Mouse (Mus musculus) 416B (cell line): ENCODE measurements at regions not wholly inside any gene's neighbourhood (a gene's known extent, or its start where the extent isn't known, plus 50 kb on each side); places are given as distances from the start of the nearest gene placed in this dataset.
"Not testable (repeated sequence)": the region's sequence is repeated elsewhere in the genome, so short reads cannot be mapped to it uniquely, and the experiment has no call there.

Experiments used
- DNase-seq: peaks from one replicate; pipeline ENCODE4 v3.0.0; 2011; ENCODE audit warnings: low read depth

DNA sequence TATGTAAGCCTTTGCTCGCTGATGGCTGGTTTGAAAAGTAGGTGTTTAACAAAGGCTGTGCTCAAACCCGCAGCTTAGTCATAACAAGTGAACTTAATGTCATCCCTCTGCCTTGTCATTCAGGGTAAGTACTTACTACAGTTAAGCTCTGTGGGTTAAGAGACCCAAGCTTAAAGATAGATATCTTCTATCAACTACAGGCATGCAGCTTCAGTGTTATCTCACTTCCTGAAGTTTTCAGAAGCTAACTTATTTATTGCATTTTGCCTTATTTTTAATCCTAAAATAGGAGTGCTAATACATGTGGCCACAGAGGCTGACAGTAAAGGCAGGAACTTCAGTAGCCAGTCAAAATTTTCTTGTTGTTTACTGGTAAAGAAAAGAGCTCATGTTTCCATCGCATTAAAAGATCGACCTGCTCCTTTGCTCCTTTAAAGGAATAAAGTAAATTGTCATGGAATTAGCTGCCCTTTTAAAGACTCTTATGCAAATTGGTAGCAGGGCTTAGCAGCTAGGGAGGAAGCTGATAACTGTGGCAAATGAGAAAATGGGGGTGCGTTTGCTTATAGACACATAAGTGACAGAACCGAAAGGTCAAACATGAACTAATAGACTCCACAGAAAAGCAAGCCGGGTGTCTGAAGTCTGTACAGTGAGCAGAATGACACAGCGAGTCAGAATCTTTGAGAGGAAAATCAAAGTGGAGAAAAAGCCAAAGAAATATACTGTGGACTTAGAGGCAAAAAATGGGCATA, 55.9 kb upstream of the Inpp4b start:
- peak; percentile 87 for DNase-seq

DNA sequence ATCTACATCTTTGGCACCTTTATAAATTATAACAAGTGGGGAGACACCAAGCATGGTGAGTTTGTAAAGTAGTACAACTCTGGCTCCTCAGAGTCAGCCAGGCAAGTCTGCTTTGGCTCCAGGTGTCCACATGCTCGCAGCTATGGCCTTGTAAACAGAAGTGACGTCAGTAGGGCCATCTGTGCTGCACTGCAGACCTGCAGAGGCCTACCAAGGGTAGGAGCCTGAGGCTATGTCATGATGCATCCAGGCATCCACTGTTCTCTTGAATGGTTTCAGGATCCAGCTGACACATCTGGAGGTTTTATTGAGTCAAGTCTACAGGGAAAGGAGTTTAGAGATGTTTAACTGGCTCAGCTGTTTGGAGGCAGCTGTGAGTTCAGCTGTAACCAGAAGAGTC, 82.3 kb upstream of the Inpp4b start:
- no peak for DNase-seq

GRCm38 (mm10) chr8:81223872-81224271, 118.5 kb upstream of the Inpp4b start:
- DNase-seq = no peak

DNA sequence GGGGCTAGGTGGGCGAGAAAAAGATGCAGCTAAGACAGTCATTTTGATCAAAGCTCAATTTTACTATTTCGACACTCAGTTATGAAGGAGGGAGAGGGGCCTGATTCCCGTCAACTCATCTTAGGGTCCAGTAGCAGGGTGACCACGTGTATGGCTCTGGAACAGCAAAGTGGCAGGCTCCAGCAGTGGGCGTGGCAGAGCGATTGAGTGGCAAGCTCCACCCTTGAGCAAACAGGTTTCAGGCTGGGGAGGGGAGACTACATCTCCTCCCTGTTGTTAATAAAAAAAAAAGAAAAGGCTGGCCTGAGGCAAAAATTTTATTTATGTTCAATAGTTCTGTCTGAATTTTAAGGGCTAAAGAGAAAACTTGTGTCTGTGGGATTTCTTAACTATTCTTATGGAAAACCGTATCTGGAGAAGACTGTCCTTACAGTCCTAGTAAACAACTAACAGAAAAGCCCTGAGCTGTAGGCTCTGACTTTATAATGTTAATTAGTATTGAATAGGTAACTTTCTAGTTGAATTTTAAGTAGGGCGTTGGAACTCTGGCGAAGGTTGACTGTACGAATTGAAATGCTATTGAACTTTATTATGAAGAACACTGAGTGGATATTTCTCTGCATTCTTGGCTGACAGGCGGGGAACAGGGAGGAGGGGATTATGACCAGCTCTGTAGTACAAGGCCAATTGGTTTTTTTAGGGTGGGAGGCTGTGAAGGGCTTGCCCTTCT, 155.1 kb upstream of the Inpp4b start:
- not testable (repeated sequence) for DNase-seq

DNA sequence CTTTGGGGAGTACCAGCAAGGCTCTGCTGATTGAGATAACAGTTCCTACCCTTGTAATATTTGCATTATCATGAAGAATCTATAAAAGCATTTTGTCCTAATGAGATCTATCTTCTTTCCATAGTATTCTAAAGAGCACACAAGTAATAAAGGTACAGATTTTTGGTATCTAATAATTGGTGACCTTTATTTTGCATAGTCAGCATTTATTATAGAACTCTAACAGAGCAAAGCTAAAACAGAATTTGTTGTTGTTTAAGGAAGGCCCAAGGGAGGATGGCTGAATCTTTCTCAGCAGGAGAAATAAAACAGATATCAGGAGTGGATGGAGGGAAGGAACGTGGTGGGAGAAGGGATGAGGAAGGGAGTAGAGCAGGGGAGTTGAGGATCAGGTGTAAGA, 160.8 kb upstream of the Usp38 start:
- no peak for DNase-seq

DNA sequence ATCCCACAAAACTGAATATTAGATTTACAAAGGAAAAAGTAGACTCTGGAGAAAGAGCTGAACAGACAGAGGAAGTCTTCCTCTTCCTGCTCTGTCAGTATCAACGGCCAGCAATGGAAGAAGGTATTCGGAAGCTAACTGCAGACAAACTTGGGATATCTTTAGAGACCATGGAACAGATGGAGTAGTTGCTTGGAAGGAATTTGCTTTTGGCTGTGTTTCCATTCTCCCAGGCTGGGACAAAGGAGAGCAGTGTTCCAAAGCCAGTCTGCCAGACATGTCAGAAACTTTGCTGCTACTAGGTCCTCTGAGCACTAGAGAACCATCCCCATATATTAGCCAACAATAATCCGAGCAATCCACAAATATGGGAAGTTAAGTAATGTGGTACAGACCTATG, 132.5 kb upstream of the Usp38 start:
- DNase-seq = no peak

DNA sequence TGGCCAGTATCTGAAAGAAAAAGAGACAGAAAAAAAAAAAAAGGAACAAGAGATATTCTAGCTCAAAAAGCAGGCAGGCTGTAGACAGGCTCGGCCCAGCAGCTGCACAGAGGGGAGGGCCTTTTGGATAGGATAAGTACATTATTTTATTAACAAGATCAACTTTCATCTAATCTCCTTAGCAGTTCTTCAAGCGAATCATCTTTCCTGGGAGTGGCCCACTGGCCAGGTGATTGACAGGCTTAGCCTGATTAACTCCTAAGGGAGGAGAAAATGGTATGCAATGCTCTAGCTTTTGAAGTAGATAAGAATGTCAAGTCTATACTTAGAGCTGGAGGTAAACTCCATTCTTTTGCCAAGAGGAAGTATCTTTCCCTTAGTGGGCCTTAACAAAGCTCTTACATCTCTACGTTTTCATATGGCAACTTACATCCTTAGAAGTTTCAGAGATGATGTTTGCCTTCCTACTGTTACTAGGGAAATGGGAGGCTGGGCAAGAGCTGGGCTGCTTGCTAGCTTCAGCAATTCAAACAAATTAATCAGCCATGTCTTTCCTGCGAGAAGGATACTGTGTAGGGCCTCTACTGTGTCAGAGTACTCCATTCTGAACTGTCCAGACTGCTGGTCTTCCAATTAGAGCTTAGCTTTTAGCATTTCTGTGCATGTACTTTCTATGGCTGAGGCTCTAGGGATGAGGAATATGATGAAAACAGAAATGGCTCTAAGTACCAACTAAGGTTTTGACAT, 92.2 kb upstream of the Usp38 start:
- DNase-seq = no peak

- no peak for DNase-seq
Measured at GRCm38 (mm10) chr8:81098963-81099362, 84.2 kb upstream of the Usp38 start.

DNA sequence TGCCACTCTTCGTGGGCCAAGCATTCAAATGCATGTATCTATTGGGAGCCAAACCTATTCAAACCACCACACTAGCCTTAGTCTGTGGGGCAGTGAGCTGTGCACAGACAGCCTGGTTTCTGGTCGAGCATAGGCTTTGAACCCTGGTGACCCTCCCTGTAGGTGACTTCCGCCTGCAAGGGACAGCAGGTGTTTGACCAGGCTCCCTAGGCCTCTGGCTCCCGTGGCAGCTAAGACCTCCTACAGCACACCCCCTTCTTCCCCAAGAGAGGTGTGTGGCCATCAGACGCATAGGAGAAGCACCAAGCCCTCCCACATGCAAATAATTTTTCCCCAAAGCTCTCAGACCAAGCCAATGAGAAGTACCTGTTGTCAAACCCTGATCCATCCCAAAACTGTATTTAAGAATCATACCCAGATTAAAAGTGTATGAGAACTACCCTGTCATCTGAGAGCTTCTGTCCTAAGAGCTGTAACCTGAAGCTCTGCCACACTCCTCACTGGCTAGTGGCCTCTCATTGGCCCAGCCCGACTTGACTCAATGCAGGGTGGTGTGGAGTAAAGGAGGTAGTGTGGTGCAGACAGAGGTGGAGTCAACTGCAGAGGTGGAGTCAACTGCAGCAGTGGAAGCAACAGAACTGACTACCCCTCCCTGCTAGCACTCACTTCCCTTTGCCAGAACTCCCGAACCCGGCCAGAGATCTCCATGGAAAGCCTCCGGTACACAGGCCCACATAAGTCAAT, 82.5 kb upstream of the Usp38 start:
- DNase-seq = no peak

GRCm38 (mm10) chr8:81095237-81095636, 80.5 kb upstream of the Usp38 start:
- no peak for DNase-seq

DNA sequence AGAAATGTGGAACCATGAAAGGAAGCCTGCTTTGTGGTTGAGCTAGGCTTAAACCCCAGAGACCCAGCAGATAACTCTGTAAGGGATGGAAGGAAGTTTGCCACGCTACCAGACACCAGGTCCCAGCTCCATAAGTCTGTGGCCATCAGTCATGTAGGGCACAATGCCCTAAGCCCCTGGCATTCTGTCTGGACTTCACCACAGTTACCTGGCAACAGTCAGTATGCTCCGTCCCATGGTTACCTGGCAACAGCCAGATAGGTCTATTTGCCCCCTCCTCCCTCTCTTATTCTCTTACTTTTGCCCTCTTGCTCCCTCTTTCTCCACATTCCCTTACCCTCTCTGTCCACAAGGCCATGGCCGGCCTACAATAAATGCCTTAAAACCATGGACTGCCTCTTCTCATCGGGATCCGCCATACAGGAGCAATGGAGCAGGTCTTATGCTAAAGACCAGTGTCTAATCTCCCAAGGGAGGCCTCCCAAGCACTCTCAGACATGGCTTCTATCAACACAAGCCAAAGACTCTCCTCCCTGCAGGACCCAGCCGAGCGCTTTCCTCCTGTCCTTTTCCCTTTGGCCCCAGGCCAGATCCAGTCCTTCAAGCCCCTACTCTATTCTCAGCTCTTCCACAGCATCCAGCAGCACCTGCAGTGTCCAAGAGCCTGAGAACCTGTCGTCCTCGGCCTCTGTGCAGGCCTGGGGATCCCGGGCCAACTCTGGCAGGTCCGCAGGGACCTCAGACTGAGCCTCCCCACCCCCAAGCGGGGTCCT, 66.3 kb upstream of the Usp38 start:
- no peak for DNase-seq

GRCm38 (mm10) chr8:81079887-81080300, 65.2 kb upstream of the Usp38 start:
- no peak for DNase-seq

DNA sequence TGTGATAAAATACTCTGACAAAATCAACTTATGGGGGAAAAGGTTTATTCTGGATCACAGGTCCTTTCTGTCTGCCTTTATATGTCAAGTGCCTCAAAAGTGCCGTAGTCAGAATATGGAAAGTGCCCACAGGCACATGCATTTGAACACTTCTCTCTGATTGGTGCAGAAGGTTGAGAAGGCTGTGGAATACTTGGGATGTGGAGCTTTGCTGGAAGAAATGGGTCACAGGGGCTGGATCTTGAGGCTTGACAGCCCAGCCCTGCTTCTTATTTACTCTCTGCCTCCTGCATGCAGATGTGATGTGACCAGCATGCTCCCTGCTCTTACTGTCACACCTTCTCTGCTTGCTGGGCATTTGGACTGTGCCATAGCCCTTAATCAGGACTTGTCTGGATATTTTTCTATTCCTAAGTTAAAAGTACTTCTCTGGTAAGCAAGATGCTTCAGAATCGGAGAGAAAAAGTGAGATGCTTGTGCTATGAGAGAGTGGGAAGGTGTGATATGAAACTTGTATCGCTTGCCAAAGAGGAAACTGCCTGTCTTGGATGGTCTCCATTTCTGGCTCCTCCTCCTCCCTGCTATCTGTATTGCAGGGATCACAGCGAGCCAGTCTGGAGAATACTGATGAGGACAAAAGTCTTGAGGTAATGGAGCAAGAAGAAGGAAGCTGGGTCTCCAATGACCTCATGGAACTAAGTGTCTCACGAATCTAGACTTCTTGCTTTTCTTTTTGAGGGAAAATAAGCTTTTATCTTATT, 54.5 kb upstream of the Usp38 start:
- DNase-seq = no peak

GRCm38 (mm10) chr8:81068519-81068918, 53.8 kb upstream of the Usp38 start:
- DNase-seq = no peak

- peak; percentile 3 for DNase-seq
Measured at GRCm38 (mm10) chr8:81066765-81067164, 52.0 kb upstream of the Usp38 start.
